Mouse (Mus musculus) heart, postnatal 25 days (tissue): Measurements from ENCODE around the gene Fgfr2. TPM values are rescaled to one million over a fixed set of nuclear protein-coding genes. Genes with fewer than 3 reads are reported as not detected.

Experiments used
- DNase-seq: peaks from one replicate; pipeline ENCODE4 v3.0.0; 2022; ENCODE audit warnings: low spot score
- intact Hi-C: fragments of 180-260 bp; cut with DNase I; formaldehyde crosslinking; loops from one replicate; pipeline ENCODE4 v1.15.1; 2025
- total RNA-seq, 2 experiments: library from RNA; stranded (reverse); gene quantifications; 2 replicates each; pipeline ENCODE4 v1.2.3; 2021

The Fgfr2 gene
- total RNA-seq, 2 experiments from 2014 or later = 1.7 to 1.8 TPM

- intact Hi-C loops = loop anchor here (1.0 to 5.0 kb wide), 2 partner anchors 88 to 122 kb away; no protein-coding TSS in a partner anchor
- DNase-seq = no peak
Measured at GRCm38 (mm10) chr7:130914693-130915363, 2208.3 kb downstream of the Fgfr2 start.

- no peak for DNase-seq
- intact Hi-C loops = no loop called here
Measured at GRCm38 (mm10) chr7:130910841-130911240, 2212.3 kb downstream of the Fgfr2 start.

- intact Hi-C loops = no loop called here
- no peak for DNase-seq
Measured at GRCm38 (mm10) chr7:130904571-130905365, 2218.4 kb downstream of the Fgfr2 start.

GRCm38 (mm10) chr7:130903505-130904074 is 2219.6 kb downstream of the Fgfr2 start:
- intact Hi-C loops = no loop called here
- DNase-seq = no peak

- intact Hi-C loops = no loop called here
- no peak for DNase-seq
Measured at GRCm38 (mm10) chr7:130902929-130903328, 2220.2 kb downstream of the Fgfr2 start.

- intact Hi-C loops = no loop called here
- DNase-seq = no peak
Measured at GRCm38 (mm10) chr7:130900233-130900848, 2222.8 kb downstream of the Fgfr2 start.

- no peak for DNase-seq
- intact Hi-C loops = no loop called here
Measured at GRCm38 (mm10) chr7:130898373-130898772, 2224.8 kb downstream of the Fgfr2 start.

GRCm38 (mm10) chr7:130897201-130897600 is 2225.9 kb downstream of the Fgfr2 start:
- intact Hi-C loops = no loop called here
- no peak for DNase-seq

GRCm38 (mm10) chr7:130896064-130896463 is 2227.1 kb downstream of the Fgfr2 start:
- intact Hi-C loops = no loop called here
- no peak for DNase-seq

GRCm38 (mm10) chr7:130895618-130895945 is 2227.6 kb downstream of the Fgfr2 start:
- intact Hi-C loops = no loop called here
- DNase-seq = no peak

GRCm38 (mm10) chr7:130894931-130895617 is 2228.1 kb downstream of the Fgfr2 start:
- intact Hi-C loops = no loop called here

GRCm38 (mm10) chr7:130892973-130893372 is 2230.2 kb downstream of the Fgfr2 start:
- intact Hi-C loops = no loop called here
- DNase-seq = peak; percentile 7

More at GRCm38 (mm10) chr7:130894931-130895617, 2228.1 kb downstream of the Fgfr2 start:
- no peak for DNase-seq

GRCm38 (mm10) chr7:130890871-130891270 is 2232.3 kb downstream of the Fgfr2 start:
- intact Hi-C loops = no loop called here
- DNase-seq = no peak

- no peak for DNase-seq
- intact Hi-C loops = no loop called here
Measured at GRCm38 (mm10) chr7:130887946-130888345, 2235.2 kb downstream of the Fgfr2 start.

GRCm38 (mm10) chr7:130886246-130886645 is 2236.9 kb downstream of the Fgfr2 start:
- intact Hi-C loops = no loop called here
- DNase-seq = no peak

GRCm38 (mm10) chr7:130884161-130884560 is 2239.0 kb downstream of the Fgfr2 start:
- DNase-seq = no peak
- intact Hi-C loops = no loop called here

- DNase-seq = no peak
- intact Hi-C loops = loop anchor here (10.0 kb wide), 1 partner anchor 342 kb away; the partner anchor contains the start of gene Ate1
Measured at GRCm38 (mm10) chr7:130867256-130867655, 2255.9 kb downstream of the Fgfr2 start.

GRCm38 (mm10) chr7:130866640-130867039 is 2256.5 kb downstream of the Fgfr2 start:
- intact Hi-C loops = loop anchor here (10.0 kb wide), 1 partner anchor 342 kb away; the partner anchor contains the start of gene Ate1
- no peak for DNase-seq
